Mouse (Mus musculus) skeletal muscle tissue, adult 2 months (tissue): ENCODE results near the gene Grcc10.

Experiments
- DNase-seq: peaks from one replicate; pipeline ENCODE4 v3.0.0-alpha.2; 2012; ENCODE audit warnings: low read depth, low spot score

Grcc10 gene

GRCm38 (mm10) chr6:124699962-124700610, 41.1 kb downstream of the Grcc10 start:
- DNase-seq = peak; percentile 83

GRCm38 (mm10) chr6:124699366-124699765, 41.8 kb downstream of the Grcc10 start:
- no peak for DNase-seq

- DNase-seq = no peak
Observed at GRCm38 (mm10) chr6:124698751-124699150, 42.4 kb downstream of the Grcc10 start.

GRCm38 (mm10) chr6:124696441-124697150, 44.6 kb downstream of the Grcc10 start:
- no peak for DNase-seq

GRCm38 (mm10) chr6:124694166-124694955, 46.8 kb downstream of the Grcc10 start:
- peak; percentile 52 for DNase-seq

GRCm38 (mm10) chr6:124693243-124693981, 47.8 kb downstream of the Grcc10 start:
- DNase-seq = no peak

- DNase-seq = no peak
Observed at GRCm38 (mm10) chr6:124690517-124690916, 50.7 kb downstream of the Grcc10 start.
